Mouse (Mus musculus) heart, embryonic 14.5 days (tissue): ENCODE results near the gene Ncf1. TPM values are rescaled to one million over a fixed set of nuclear protein-coding genes. Genes with fewer than 3 reads are reported as not detected.

Experiments used
- ATAC-seq: fragments of 200-750 bp; cut with Nextera tagmentation; 2 replicates; pipeline ENCODE4 v1.8.0; 2017; ENCODE audit warnings: low read depth, moderate TSS enrichment; ENCODE audit not compliant: insufficient number of reproducible peaks, insufficient read depth, low FRiP score
- H3K27ac ChIP-seq, 2 experiments: fragments of 200-500 bp in 1 of 2; fragments of 300-500 bp in 1 of 2; sonication (generic) in 1 of 2; replicated peaks in 1 of 2; 2 replicates each; pipeline ENCODE4 v1.5.1; 2012 to 2014; ENCODE audit warnings: low read depth in 2 of 2, low read length in 2 of 2, control low read depth in 1 of 2, mild to moderate bottlenecking in 1 of 2, mixed read lengths in 1 of 2; ENCODE audit not compliant: control insufficient read depth in 1 of 2, insufficient read depth in 1 of 2
- H3K27me3 ChIP-seq: fragments of 300-500 bp; sonication (generic); 2 replicates; pipeline ENCODE4 v1.6.1; 2014; ENCODE audit warnings: mild to moderate bottlenecking, low read length, control low read depth; ENCODE audit not compliant: control insufficient read depth, insufficient read depth
- H3K36me3 ChIP-seq: fragments of 300-500 bp; sonication (generic); 2 replicates; pipeline ENCODE4 v1.6.1; 2014; ENCODE audit warnings: mild to moderate bottlenecking, control low read depth, low read length, mixed read lengths; ENCODE audit not compliant: control insufficient read depth, insufficient read depth
- H3K4me1 ChIP-seq, 2 experiments: fragments of 200-500 bp in 1 of 2; fragments of 300-500 bp in 1 of 2; sonication (generic) in 1 of 2; 2 replicates each; pipeline ENCODE4 v1.6.1; 2012 to 2014; ENCODE audit warnings: low read length in 2 of 2, control low read depth in 1 of 2, mixed read lengths in 1 of 2; ENCODE audit not compliant: control insufficient read depth in 2 of 2, insufficient read depth in 2 of 2
- H3K4me2 ChIP-seq: fragments of 300-500 bp; sonication (generic); 2 replicates; pipeline ENCODE4 v1.6.1; 2014; ENCODE audit warnings: mild to moderate bottlenecking, low read length
- H3K4me3 ChIP-seq, 2 experiments: fragments of 200-500 bp in 1 of 2; fragments of 300-500 bp in 1 of 2; sonication (generic) in 1 of 2; 2 replicates each; pipeline ENCODE4 v1.5.1; 2012 to 2014; ENCODE audit warnings: low read length in 2 of 2, mild to moderate bottlenecking in 2 of 2, control low read depth in 1 of 2, low read depth in 1 of 2, moderate library complexity in 1 of 2; ENCODE audit not compliant: control insufficient read depth in 1 of 2, insufficient read depth in 1 of 2
- H3K9ac ChIP-seq: fragments of 300-500 bp; sonication (generic); 2 replicates; pipeline ENCODE4 v1.6.1; 2014; ENCODE audit warnings: mild to moderate bottlenecking, low read length
- H3K9me3 ChIP-seq: fragments of 300-500 bp; sonication (generic); 2 replicates; pipeline ENCODE4 v1.6.1; 2016; ENCODE audit warnings: low read length, control low read depth; ENCODE audit not compliant: control insufficient read depth
- WGBS: fragments of 180-500 bp; shearing (Covaris S2); extraction: QIAGEN DNeasy Blood & Tissue Kit; methylation state at CpG from one replicate; pipeline ENCODE4 v1.1.7; 2014; 5-methylcytosine and 5-hydroxymethylcytosine counted together
- polyA plus RNA-seq: library from polyadenylated mRNA; unstranded; fragments of >200 nt; fragmentation: Nextera tagmentation; extraction: Ambion mirVana; gene quantifications from 2 replicates; pipeline ENCODE4 v1.2.1, GENCODE M21; 2014

Ncf1 gene
- polyA plus RNA-seq, 1 experiment from 2014 or later = 3.0 TPM

GRCm38 (mm10) chr5:134243661-134244436 is 14.4 kb upstream of the Ncf1 start:
- H3K27me3 ChIP-seq = no peaks in the 10 kb centered on the region
- no peak overlapping the region for H3K9ac ChIP-seq
- H3K27ac ChIP-seq = no peak overlapping the region
- H3K4me3 ChIP-seq = no peak overlapping the region
- no peak overlapping the region for H3K4me2 ChIP-seq
- H3K36me3 ChIP-seq = peaks cover 100% of the 10 kb centered on the region
- no peaks in the 10 kb centered on the region for H3K9me3 ChIP-seq
- no peak for ATAC-seq
- H3K4me1 ChIP-seq = no peaks in the 10 kb centered on the region
- whole genome bisulfite sequencing = 93% methylated on average over 26 of the region's 26 CpGs

- WGBS = 81% methylated on average over 5 of the region's 5 CpGs
- no peak overlapping the region for H3K27ac ChIP-seq
- no peak for ATAC-seq
- no peaks in the 10 kb centered on the region for H3K9me3 ChIP-seq
- H3K9ac ChIP-seq = no peak overlapping the region
- H3K27me3 ChIP-seq = no peaks in the 10 kb centered on the region
- no peak overlapping the region for H3K4me3 ChIP-seq
- H3K36me3 ChIP-seq = peaks cover 100% of the 10 kb centered on the region
- H3K4me1 ChIP-seq = no peaks in the 10 kb centered on the region
- no peak overlapping the region for H3K4me2 ChIP-seq
Measured at GRCm38 (mm10) chr5:134241831-134242230, 12.4 kb upstream of the Ncf1 start.

- Histone ChIP-seq H3K4me1 (peaks cover 16 to 28% of the 10 kb centered on the region in 2 experiments), H3K36me3 (peaks cover 77% of the 10 kb centered on the region), H3K27me3 (no peaks in the 10 kb centered on the region), H3K27ac (no peak overlapping the region), H3K9ac (no peak overlapping the region), H3K4me3 (no peak overlapping the region), H3K9me3 (no peaks in the 10 kb centered on the region), H3K4me2 (no peak overlapping the region)
- WGBS = 86% methylated on average over 28 of the region's 28 CpGs
- ATAC-seq = no peak
Measured at GRCm38 (mm10) chr5:134237936-134238760, 8.7 kb upstream of the Ncf1 start.

GRCm38 (mm10) chr5:134237508-134237907 is 8.1 kb upstream of the Ncf1 start:
- 92% methylated on average over 11 of the region's 11 CpGs for WGBS
- Histone ChIP-seq H3K9me3 (no peaks in the 10 kb centered on the region), H3K9ac (no peak overlapping the region), H3K36me3 (peaks cover 71% of the 10 kb centered on the region), H3K4me1 (peaks cover 16 to 34% of the 10 kb centered on the region in 2 experiments), H3K27me3 (no peaks in the 10 kb centered on the region), H3K4me3 (no peak overlapping the region), H3K4me2 (no peak overlapping the region), H3K27ac (no peak overlapping the region)
- ATAC-seq = no peak

GRCm38 (mm10) chr5:134236796-134237195 is 7.4 kb upstream of the Ncf1 start:
- 81% methylated on average over 6 of the region's 6 CpGs for WGBS
- Histone ChIP-seq H3K9ac (no peak overlapping the region), H3K9me3 (no peaks in the 10 kb centered on the region), H3K36me3 (peaks cover 64% of the 10 kb centered on the region), H3K4me3 (no peak overlapping the region), H3K4me2 (no peak overlapping the region), H3K27ac (no peak overlapping the region), H3K27me3 (no peaks in the 10 kb centered on the region), H3K4me1 (peaks cover 19 to 40% of the 10 kb centered on the region in 2 experiments)
- ATAC-seq = no peak

- Histone ChIP-seq H3K36me3 (peaks cover 58% of the 10 kb centered on the region), H3K4me3 (no peak overlapping the region), H3K4me2 (no peak overlapping the region), H3K27me3 (no peaks in the 10 kb centered on the region), H3K9ac (no peak overlapping the region), H3K9me3 (no peaks in the 10 kb centered on the region), H3K27ac (peak overlapping the region in 1 of 2 experiments; percentile 33; a peak in 1 of 4 replicates), H3K4me1 (peaks cover 19 to 40% of the 10 kb centered on the region in 2 experiments)
- 83% methylated on average over 3 of the region's 3 CpGs for WGBS
- no peak for ATAC-seq
Measured at GRCm38 (mm10) chr5:134236241-134236640, 6.8 kb upstream of the Ncf1 start.

GRCm38 (mm10) chr5:134235111-134235510 is 5.7 kb upstream of the Ncf1 start:
- H3K27ac ChIP-seq = peak overlapping the region; percentile 28 to 62; a peak in 3 of 4 replicates
- H3K9me3 ChIP-seq = no peaks in the 10 kb centered on the region
- H3K4me2 ChIP-seq = no peak overlapping the region
- no peak overlapping the region for H3K4me3 ChIP-seq
- no peaks in the 10 kb centered on the region for H3K27me3 ChIP-seq
- H3K9ac ChIP-seq = peak overlapping the region; percentile 31; the same call in 1 of the 2 replicates
- H3K4me1 ChIP-seq = peaks cover 19 to 40% of the 10 kb centered on the region in 2 experiments
- WGBS = 16% methylated on average over 6 of the region's 6 CpGs
- ATAC-seq = no peak
- peaks cover 47% of the 10 kb centered on the region for H3K36me3 ChIP-seq
